Mouse (Mus musculus) hindbrain, embryonic 11.5 days (tissue): ENCODE results near the gene Jag2. TPM values are rescaled to one million over a fixed set of nuclear protein-coding genes. Genes with fewer than 3 reads are reported as not detected.

ENCODE experiments used
- ATAC-seq: fragments of 200-750 bp; cut with Nextera tagmentation; 2 replicates; pipeline ENCODE4 v1.8.0; 2017; ENCODE audit warnings: mild to moderate bottlenecking, moderate TSS enrichment, moderate library complexity; ENCODE audit not compliant: low FRiP score
- DNase-seq: peaks from one replicate; pipeline ENCODE4 v3.0.0-alpha.2; 2015; ENCODE audit warnings: low spot score
- H3K27ac ChIP-seq: fragments of 300-500 bp; sonication (generic); 2 replicates; pipeline ENCODE4 v1.5.1; 2014; ENCODE audit warnings: mild to moderate bottlenecking, low read depth, low read length
- H3K27me3 ChIP-seq: fragments of 300-500 bp; sonication (generic); 2 replicates; pipeline ENCODE4 v1.6.1; 2014; ENCODE audit warnings: mild to moderate bottlenecking, low read length, moderate library complexity, mixed read lengths; ENCODE audit not compliant: control insufficient read depth, insufficient read depth
- H3K36me3 ChIP-seq: fragments of 300-500 bp; sonication (generic); 2 replicates; pipeline ENCODE4 v1.6.1; 2014; ENCODE audit warnings: mild to moderate bottlenecking, low read length, moderate library complexity, mixed read lengths; ENCODE audit not compliant: control insufficient read depth, insufficient read depth
- H3K4me1 ChIP-seq: fragments of 300-500 bp; sonication (generic); replicated peaks from 2 replicates; pipeline ENCODE4 v1.6.1; 2014; ENCODE audit warnings: low read length, mixed read lengths; ENCODE audit not compliant: control insufficient read depth, insufficient read depth
- H3K4me2 ChIP-seq: fragments of 300-500 bp; sonication (generic); replicated peaks from 2 replicates; pipeline ENCODE4 v1.6.1; 2014; ENCODE audit warnings: mild to moderate bottlenecking, low read depth, low read length
- H3K4me3 ChIP-seq: fragments of 300-500 bp; sonication (generic); 2 replicates; pipeline ENCODE4 v1.5.1; 2014; ENCODE audit warnings: low read depth, low read length
- H3K9ac ChIP-seq: fragments of 300-500 bp; sonication (generic); 2 replicates; pipeline ENCODE4 v1.6.1; 2014; ENCODE audit warnings: low read depth, low read length
- H3K9me3 ChIP-seq: fragments of 300-500 bp; sonication (generic); 2 replicates; pipeline ENCODE4 v1.6.1; 2016; ENCODE audit warnings: low read length; ENCODE audit not compliant: control insufficient read depth
- WGBS: fragments of 180-500 bp; shearing (Covaris S2); extraction: QIAGEN DNeasy Blood & Tissue Kit; methylation state at CpG from one replicate; pipeline ENCODE4 v1.1.7; 2014; 5-methylcytosine and 5-hydroxymethylcytosine counted together
- polyA plus RNA-seq: library from polyadenylated mRNA; unstranded; fragments of >200 nt; fragmentation: Nextera tagmentation; extraction: Ambion mirVana; gene quantifications from 2 replicates; pipeline ENCODE4 v1.2.1, GENCODE M21; 2014

Jag2 gene
- polyA plus RNA-seq, 1 experiment from 2014 or later = 4.7 TPM

- no peak for ATAC-seq
- DNase-seq = no peak
- no peaks in the 10 kb centered on the region for H3K27me3 ChIP-seq
- peaks cover 5% of the 10 kb centered on the region; the same call in 1 of the 2 replicates for H3K4me1 ChIP-seq
- WGBS = 85% methylated on average over 10 of the region's 10 CpGs
- no peaks in the 10 kb centered on the region for H3K36me3 ChIP-seq
- H3K9ac ChIP-seq = no peak overlapping the region
- H3K27ac ChIP-seq = no peak overlapping the region
- H3K4me3 ChIP-seq = no peak overlapping the region
- no peaks in the 10 kb centered on the region for H3K9me3 ChIP-seq
- H3K4me2 ChIP-seq = no peak overlapping the region
These were observed 8.8 kb upstream of the Jag2 start for GRCm38 (mm10) chr12:112938366-112938765.

DNA sequence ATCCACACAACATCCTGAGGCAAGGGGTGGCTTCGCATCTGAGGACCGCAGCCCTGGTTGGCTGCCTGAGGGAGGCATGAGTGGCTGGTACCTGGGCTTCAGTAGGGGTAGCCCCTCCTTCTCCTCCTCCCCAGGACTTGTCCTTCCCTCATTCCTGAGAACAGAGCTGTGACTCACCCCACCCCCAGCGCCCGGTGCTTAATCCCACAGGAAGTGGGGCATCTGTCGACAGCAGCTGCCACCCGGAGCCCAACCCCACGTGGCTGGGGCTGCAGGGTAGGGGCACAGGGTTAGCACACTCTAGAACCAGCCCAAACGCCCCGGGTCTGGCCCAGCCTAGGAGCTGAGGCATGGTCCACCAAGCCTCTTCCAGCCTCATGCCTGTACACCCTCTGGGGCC, 8.3 kb upstream of the Jag2 start:
- Histone ChIP-seq H3K27ac (no peak overlapping the region), H3K9ac (no peak overlapping the region), H3K4me1 (peaks cover 5% of the 10 kb centered on the region; the same call in 1 of the 2 replicates), H3K4me3 (no peak overlapping the region), H3K27me3 (no peaks in the 10 kb centered on the region), H3K9me3 (no peaks in the 10 kb centered on the region), H3K36me3 (no peaks in the 10 kb centered on the region), H3K4me2 (no peak overlapping the region)
- no peak for ATAC-seq
- WGBS = 59% methylated on average over 9 of the region's 9 CpGs
- no peak for DNase-seq

- Histone ChIP-seq H3K36me3 (no peaks in the 10 kb centered on the region), H3K4me3 (no peak overlapping the region), H3K27me3 (peaks cover 25% of the 10 kb centered on the region), H3K9ac (no peak overlapping the region), H3K27ac (no peak overlapping the region), H3K9me3 (no peaks in the 10 kb centered on the region), H3K4me2 (no peak overlapping the region), H3K4me1 (peaks cover 5% of the 10 kb centered on the region)
- DNase-seq (no peak), ATAC-seq (no peak)
- 64% methylated on average over 7 of the region's 7 CpGs for WGBS
These were observed 3.1 kb upstream of the Jag2 start for GRCm38 (mm10) chr12:112932647-112933046.

DNA sequence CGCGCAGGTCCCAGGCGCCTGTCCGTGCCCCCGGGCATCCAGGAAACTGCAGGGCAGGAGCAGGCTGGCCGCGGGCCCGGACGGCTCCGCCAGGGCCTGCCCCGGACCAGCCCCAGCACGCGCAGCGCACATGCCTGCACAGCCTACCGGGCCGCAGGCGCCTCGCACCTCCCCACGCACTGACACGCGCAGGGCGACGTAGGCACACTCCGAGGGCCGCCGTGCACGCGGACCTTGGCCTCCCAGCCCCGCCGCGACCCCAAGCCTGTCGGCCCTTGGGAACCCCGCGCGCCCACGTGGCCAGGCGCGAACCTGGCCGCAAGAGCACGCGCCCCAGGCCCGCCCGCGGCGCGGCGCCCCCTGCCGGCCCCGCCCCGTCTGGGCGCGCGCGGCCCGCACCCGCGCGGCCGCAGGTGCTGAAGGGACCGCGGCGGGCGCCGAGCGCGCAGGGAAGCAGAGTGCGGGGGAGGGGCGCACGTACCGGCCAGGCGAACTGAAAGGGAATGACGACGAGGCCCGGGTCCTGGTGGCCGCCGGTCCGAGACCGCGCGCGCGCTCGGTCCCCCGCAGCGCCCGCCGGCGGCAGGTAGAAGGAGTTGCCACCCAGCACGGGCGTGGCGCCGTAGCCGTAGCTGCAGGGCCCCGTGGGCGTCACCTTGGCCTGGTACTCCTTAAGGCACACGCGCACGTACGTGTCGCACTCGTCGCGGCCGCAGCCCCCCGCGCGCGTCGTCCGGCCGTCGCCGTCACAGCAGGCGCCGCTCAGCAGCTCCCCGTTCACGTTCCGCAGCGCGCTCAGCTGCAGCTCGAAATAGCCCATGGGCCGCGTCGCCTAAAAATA, 955 bp downstream of the Jag2 start:
- H3K27ac ChIP-seq = peak overlapping the region; percentile 72
- 1% methylated on average over 104 of the region's 124 CpGs for WGBS
- H3K9me3 ChIP-seq = no peaks in the 10 kb centered on the region
- H3K4me1 ChIP-seq = peaks cover 5% of the 10 kb centered on the region
- H3K4me3 ChIP-seq = peak overlapping the region; percentile 60
- peak; percentile 65 for DNase-seq
- peaks cover 31% of the 10 kb centered on the region for H3K27me3 ChIP-seq
- no peaks in the 10 kb centered on the region for H3K36me3 ChIP-seq
- peak overlapping the region; percentile 95 for H3K4me2 ChIP-seq
- peak overlapping the region; percentile 65 for H3K9ac ChIP-seq
- peak; percentile 53 for ATAC-seq

DNA sequence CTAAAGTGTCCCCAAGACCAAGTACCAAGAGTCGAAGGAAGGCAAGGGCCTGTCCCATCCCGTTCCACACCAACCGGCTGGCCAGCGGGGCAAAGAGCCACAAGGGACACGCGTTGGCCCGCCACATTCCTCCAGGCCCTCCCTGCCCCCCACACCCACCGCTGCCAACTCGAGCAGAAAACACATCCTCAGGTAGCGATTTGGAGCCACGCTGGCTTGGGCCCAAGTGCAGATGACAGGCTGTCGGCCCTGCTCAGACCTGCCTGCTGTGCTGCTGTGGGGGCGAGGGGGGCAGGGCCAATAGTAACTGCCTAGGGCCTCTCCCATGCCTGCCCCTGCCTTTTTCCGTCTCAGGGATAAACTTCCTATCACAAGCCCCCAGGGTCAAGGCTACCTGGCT, 2.3 kb downstream of the Jag2 start:
- no peak for ATAC-seq
- no peak overlapping the region for H3K9ac ChIP-seq
- no peaks in the 10 kb centered on the region for H3K9me3 ChIP-seq
- H3K27me3 ChIP-seq = peaks cover 31% of the 10 kb centered on the region
- peaks cover 12% of the 10 kb centered on the region for H3K4me1 ChIP-seq
- H3K4me3 ChIP-seq = no peak overlapping the region
- no peak overlapping the region for H3K27ac ChIP-seq
- no peak for DNase-seq
- WGBS = 71% methylated on average over 14 of the region's 14 CpGs
- no peak overlapping the region for H3K4me2 ChIP-seq
- H3K36me3 ChIP-seq = no peaks in the 10 kb centered on the region

GRCm38 (mm10) chr12:112925950-112926349, 3.6 kb downstream of the Jag2 start:
- peaks cover 13% of the 10 kb centered on the region for H3K4me1 ChIP-seq
- WGBS = 78% methylated on average over 6 of the region's 6 CpGs

GRCm38 (mm10) chr12:112922541-112922940, 7.0 kb downstream of the Jag2 start:
- peaks cover 5% of the 10 kb centered on the region for H3K27me3 ChIP-seq
- H3K4me1 ChIP-seq = peaks cover 8% of the 10 kb centered on the region; the same call in 1 of the 2 replicates
- no peaks in the 10 kb centered on the region for H3K9me3 ChIP-seq
- H3K27ac ChIP-seq = no peak overlapping the region
- no peak overlapping the region for H3K4me3 ChIP-seq
- ATAC-seq = peak; percentile 74
- H3K36me3 ChIP-seq = no peaks in the 10 kb centered on the region
- H3K4me2 ChIP-seq = no peak overlapping the region
- H3K9ac ChIP-seq = no peak overlapping the region
- peak; percentile 54 for DNase-seq
- WGBS = 14% methylated on average over 3 of the region's 3 CpGs

More at GRCm38 (mm10) chr12:112925950-112926349, 3.6 kb downstream of the Jag2 start:
- Histone ChIP-seq H3K4me2 (no peak overlapping the region), H3K36me3 (no peaks in the 10 kb centered on the region), H3K27ac (no peak overlapping the region), H3K9ac (no peak overlapping the region), H3K27me3 (peaks cover 31% of the 10 kb centered on the region), H3K9me3 (no peaks in the 10 kb centered on the region), H3K4me3 (no peak overlapping the region)
- ATAC-seq (no peak), DNase-seq (no peak)

GRCm38 (mm10) chr12:112921518-112921917, 8.1 kb downstream of the Jag2 start:
- Histone ChIP-seq H3K4me1 (peaks cover 8% of the 10 kb centered on the region; the same call in 1 of the 2 replicates), H3K9me3 (no peaks in the 10 kb centered on the region), H3K27me3 (no peaks in the 10 kb centered on the region), H3K4me3 (no peak overlapping the region), H3K36me3 (no peaks in the 10 kb centered on the region), H3K9ac (no peak overlapping the region), H3K27ac (no peak overlapping the region), H3K4me2 (no peak overlapping the region)
- no peak for ATAC-seq
- 85% methylated on average over 12 of the region's 12 CpGs for WGBS
- DNase-seq = no peak

GRCm38 (mm10) chr12:112917906-112918305, 11.7 kb downstream of the Jag2 start:
- 53% methylated on average over 8 of the region's 8 CpGs for WGBS
- Histone ChIP-seq H3K4me1 (peaks cover 7% of the 10 kb centered on the region; the same call in 1 of the 2 replicates), H3K9me3 (no peaks in the 10 kb centered on the region), H3K36me3 (no peaks in the 10 kb centered on the region), H3K27me3 (no peaks in the 10 kb centered on the region), H3K27ac (no peak overlapping the region), H3K9ac (no peak overlapping the region), H3K4me2 (no peak overlapping the region), H3K4me3 (no peak overlapping the region)
- DNase-seq = no peak
- no peak for ATAC-seq
